Mouse (Mus musculus): ENCODE measurements at regions not wholly inside any gene's neighbourhood (a gene's known extent, or its start where the extent isn't known, plus 50 kb on each side); places are given as distances from the start of the nearest gene placed in this dataset.

DNA sequence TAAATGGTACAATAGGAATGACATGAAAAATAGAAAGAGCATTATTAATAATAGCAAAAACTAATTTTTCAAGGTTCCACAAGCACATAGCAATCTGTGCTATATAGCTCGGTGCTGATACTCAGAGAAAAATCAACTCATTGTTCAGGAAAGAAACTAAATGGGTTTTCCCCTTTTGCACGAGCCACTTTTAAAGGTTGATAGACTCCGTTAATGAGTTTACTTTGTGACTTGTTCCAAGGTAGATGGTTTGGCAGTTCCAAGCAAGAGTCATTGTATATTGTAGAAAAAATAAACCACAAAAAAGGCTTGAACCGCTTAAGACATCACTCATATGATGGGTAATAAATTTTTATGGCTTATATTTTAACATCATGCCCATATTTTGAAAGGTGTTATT lies 105.0 kb upstream of the Intu start:
- Histone ChIP-seq H3K9me3 (ENCODE audit: low read length) (no peaks in the 10 kb centered on the region), H3K36me3 (ENCODE audit: insufficient read depth) (no peaks in the 10 kb centered on the region), H3K9ac (no peak overlapping the region), H3K4me1 (ENCODE audit: insufficient read depth) (no peaks in the 10 kb centered on the region), H3K4me2 (ENCODE audit: low read depth) (no peak overlapping the region), H3K27ac (ENCODE audit: low read depth, low read length) (no peak overlapping the region), H3K27me3 (ENCODE audit: insufficient read depth, low read length) (no peaks in the 10 kb centered on the region), H3K4me3 (ENCODE audit: low read depth, low read length) (no peak overlapping the region)
- TF ChIP-seq CTCF (IDR thresholded peaks at IDR 0.05; ENCODE audit: low read depth), result no peak
- ATAC-seq (no peak), DNase-seq (no peak)
- 86% methylated on average over 4 of the region's 4 CpGs for WGBS

GRCm38 (mm10) chr3:40428021-40428420 lies 103.1 kb upstream of the Intu start:
- Histone ChIP-seq H3K4me3 (ENCODE audit: low read depth, low read length) (no peak overlapping the region), H3K27me3 (ENCODE audit: insufficient read depth, low read length) (no peaks in the 10 kb centered on the region), H3K9me3 (ENCODE audit: low read length) (no peaks in the 10 kb centered on the region), H3K4me2 (ENCODE audit: low read depth) (no peak overlapping the region), H3K9ac (no peak overlapping the region), H3K36me3 (ENCODE audit: insufficient read depth) (no peaks in the 10 kb centered on the region), H3K27ac (ENCODE audit: low read depth, low read length) (no peak overlapping the region), H3K4me1 (ENCODE audit: insufficient read depth) (no peaks in the 10 kb centered on the region)
- no peak for TF ChIP-seq CTCF (IDR thresholded peaks at IDR 0.05; ENCODE audit: low read depth)
- DNase-seq (peak; percentile 37), ATAC-seq (no peak)
- WGBS, result 56% methylated on average over 5 of the region's 5 CpGs

DNA sequence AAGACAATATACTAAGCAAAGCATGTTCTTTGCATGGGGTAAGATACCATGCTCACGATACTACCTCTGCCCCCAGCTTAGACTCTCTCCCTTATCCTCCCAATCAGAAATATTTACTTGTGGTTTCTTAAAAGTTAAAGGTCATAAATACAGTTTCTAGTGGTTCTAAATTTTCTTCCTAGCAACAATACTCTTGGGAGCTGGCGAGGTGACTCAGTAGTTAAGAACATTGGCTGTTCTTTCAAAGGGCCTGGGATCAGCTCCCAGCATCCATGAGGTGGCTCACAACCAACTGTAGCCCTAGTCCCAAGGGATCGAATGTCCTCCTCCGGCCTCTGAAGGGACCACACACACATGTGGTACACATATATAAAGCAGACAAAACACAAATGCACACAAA lies 92.8 kb upstream of the Intu start:
- Histone ChIP-seq H3K4me3 (ENCODE audit: low read depth, low read length) (no peak overlapping the region), H3K9me3 (ENCODE audit: low read length) (no peaks in the 10 kb centered on the region), H3K27ac (ENCODE audit: low read depth, low read length) (no peak overlapping the region), H3K36me3 (ENCODE audit: insufficient read depth) (no peaks in the 10 kb centered on the region), H3K9ac (no peak overlapping the region), H3K4me1 (ENCODE audit: insufficient read depth) (no peaks in the 10 kb centered on the region), H3K27me3 (ENCODE audit: insufficient read depth, low read length) (no peaks in the 10 kb centered on the region), H3K4me2 (ENCODE audit: low read depth) (no peak overlapping the region)
- no peak for ATAC-seq
- WGBS, result 88% methylated on average over 4 of the region's 4 CpGs
- DNase-seq, result no peak
- TF ChIP-seq CTCF (IDR thresholded peaks at IDR 0.05; ENCODE audit: low read depth), result no peak

DNA sequence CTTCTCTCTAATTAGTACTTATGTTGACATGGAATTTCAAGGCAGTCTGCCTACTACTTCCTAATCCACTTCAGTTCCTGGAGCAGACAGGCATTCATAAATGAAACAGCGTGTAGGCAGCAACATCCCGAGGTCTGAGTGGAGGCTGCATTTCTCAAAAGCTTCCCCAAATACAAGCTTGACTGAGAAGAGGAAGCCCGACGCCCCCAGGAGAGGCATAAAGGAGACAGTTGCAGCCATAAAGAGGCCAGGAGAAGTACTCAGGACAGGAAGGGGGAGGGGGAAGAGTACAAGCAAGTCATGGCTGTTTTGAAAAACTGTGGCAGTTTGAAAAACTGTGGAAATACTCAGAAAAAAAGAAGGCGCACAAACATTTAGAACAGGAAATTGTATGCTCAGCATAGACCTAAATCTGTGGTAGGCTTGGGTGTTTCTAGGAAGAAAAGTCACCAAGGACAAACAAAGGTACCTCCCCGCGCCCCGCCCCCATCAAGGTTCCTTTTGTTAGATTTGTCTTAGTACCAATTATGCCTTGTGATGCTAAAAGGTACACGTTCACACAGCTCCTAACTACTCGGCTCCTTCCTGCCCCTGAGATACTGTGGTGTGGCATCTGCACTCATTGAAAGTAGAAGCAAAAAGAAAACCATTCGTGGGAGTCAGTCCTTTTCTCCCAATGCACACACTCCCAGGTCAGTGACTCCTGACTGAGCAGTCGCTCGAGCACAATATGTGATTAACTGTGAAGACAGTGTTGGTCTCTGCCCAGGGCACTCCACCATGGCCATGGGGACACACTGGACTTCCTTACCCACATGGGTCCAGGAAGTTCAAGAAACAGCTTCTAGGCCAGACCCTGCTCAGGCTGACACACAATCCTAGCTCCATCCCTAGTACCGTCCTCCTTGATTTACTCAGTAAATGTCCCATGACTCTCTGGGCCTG lies 89.7 kb upstream of the Intu start:
- Histone ChIP-seq H3K4me2 (ENCODE audit: low read depth) (no peak overlapping the region), H3K36me3 (ENCODE audit: insufficient read depth) (no peaks in the 10 kb centered on the region), H3K9me3 (ENCODE audit: low read length) (no peaks in the 10 kb centered on the region), H3K4me3 (ENCODE audit: low read depth, low read length) (no peak overlapping the region), H3K4me1 (ENCODE audit: insufficient read depth) (peaks cover 3% of the 10 kb centered on the region; the same call in 1 of the 2 replicates), H3K9ac (no peak overlapping the region), H3K27ac (ENCODE audit: low read depth, low read length) (no peak overlapping the region), H3K27me3 (ENCODE audit: insufficient read depth, low read length) (no peaks in the 10 kb centered on the region)
- DNase-seq (peak; percentile 15), ATAC-seq (no peak)
- TF ChIP-seq CTCF (IDR thresholded peaks at IDR 0.05; ENCODE audit: low read depth), result no peak
- WGBS, result 52% methylated on average over 14 of the region's 14 CpGs

DNA sequence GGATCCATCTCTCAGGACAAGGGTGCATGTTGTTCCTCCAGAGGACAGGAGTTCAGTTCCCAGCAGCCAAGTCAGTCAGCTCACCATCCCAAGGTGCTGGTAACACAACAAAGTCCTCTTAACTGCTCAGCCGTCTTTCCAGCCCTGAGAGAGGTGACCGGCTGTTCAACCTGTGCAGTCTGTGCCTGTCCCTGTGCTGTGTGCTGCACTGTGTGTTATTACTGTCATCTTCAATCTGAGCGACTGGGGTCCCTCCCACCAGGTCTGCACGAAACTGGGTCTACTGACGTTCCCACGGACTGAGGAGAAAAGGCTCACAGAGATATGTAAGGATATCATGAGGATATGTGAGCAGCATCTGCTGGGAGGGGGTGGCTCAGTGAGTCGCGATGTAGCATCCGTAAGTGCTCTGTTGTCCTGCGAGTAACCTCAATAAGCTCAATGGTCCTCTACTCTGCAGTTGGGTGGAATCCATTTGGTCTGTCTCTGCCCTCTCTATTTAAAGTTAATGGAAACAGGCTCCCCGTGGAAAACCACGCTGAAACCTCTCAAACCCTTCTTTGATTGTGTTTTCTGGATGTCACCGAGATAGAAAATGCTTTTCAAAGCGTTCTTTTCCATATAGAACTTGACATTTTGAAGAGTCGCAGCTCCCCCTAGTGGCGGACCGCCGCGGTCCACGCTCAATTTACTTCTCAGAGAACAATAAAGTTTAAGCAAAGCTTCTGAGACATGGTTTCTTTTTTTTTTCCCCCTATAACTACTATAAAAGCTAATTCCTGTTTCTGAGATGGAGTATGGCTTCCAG lies 87.1 kb upstream of the Intu start:
- Histone ChIP-seq H3K4me1 (ENCODE audit: insufficient read depth) (peaks cover 3% of the 10 kb centered on the region; the same call in 1 of the 2 replicates), H3K4me2 (ENCODE audit: low read depth) (peak overlapping the region; percentile 48), H3K9me3 (ENCODE audit: low read length) (no peaks in the 10 kb centered on the region), H3K4me3 (ENCODE audit: low read depth, low read length) (0 out of 2 replicates have a peak overlapping the region, but pooled peaks have one; percentile 18), H3K27me3 (ENCODE audit: insufficient read depth, low read length) (no peaks in the 10 kb centered on the region), H3K9ac (peak overlapping the region; percentile 37), H3K36me3 (ENCODE audit: insufficient read depth) (no peaks in the 10 kb centered on the region), H3K27ac (ENCODE audit: low read depth, low read length) (no peak overlapping the region; the same call in 1 of the 2 replicates)
- peak; percentile 78 for ATAC-seq
- peak; percentile 94 for DNase-seq
- TF ChIP-seq CTCF (IDR thresholded peaks at IDR 0.05; ENCODE audit: low read depth), result peak; percentile 86
- WGBS, result 25% methylated on average over 20 of the region's 20 CpGs

DNA sequence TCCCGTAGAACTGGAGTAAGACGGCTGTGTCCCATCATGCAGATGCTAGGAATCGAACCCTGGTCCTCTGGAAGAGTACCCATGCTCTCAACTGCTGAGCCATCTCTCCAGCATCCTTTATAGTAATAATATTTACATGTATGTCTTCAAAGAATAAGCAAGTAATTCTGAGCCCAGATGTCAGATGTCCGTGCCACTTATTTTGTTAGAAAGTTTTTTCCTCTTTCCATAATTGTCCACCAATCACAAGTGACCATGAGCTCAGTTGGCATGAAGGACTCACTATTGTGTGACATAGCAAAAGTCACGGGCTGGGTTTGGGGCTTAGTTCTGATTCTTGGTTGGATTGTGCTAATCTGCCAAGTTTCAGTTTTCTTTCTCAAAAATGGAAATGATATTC lies 78.1 kb upstream of the Intu start:
- no peak for TF ChIP-seq CTCF (IDR thresholded peaks at IDR 0.05; ENCODE audit: low read depth)
- no peak for DNase-seq
- Histone ChIP-seq H3K4me2 (ENCODE audit: low read depth) (no peak overlapping the region), H3K4me3 (ENCODE audit: low read depth, low read length) (no peak overlapping the region), H3K27ac (ENCODE audit: low read depth, low read length) (no peak overlapping the region), H3K36me3 (ENCODE audit: insufficient read depth) (no peaks in the 10 kb centered on the region), H3K9me3 (ENCODE audit: low read length) (no peaks in the 10 kb centered on the region), H3K4me1 (ENCODE audit: insufficient read depth) (no peaks in the 10 kb centered on the region), H3K9ac (no peak overlapping the region), H3K27me3 (ENCODE audit: insufficient read depth, low read length) (no peaks in the 10 kb centered on the region)
- ATAC-seq, result no peak
- WGBS, result 86% methylated on average over 5 of the region's 5 CpGs

DNA sequence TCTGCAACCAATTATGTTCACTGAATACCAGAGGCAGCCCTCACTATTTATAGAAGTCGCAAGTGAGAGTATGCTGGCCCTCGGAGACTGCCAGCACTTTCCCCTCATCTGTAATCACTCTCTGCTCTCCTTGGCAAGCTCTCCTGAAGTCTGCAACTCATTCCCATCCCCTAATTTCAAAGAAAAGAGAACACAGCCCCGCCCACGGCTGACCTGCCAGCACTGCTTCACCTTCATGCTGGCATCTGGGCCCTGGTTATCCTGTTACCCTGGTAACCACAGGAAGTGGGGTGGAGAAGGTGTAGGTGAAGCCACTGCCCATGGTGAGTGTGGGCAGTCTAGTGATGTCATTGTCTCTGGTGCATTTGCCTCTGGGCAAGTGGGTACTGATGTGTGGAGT lies 77.5 kb upstream of the Intu start:
- no peak overlapping the region for H3K9ac ChIP-seq
- H3K27ac ChIP-seq (ENCODE audit: low read depth, low read length), result no peak overlapping the region
- no peaks in the 10 kb centered on the region for H3K27me3 ChIP-seq (ENCODE audit: insufficient read depth, low read length)
- no peaks in the 10 kb centered on the region for H3K4me1 ChIP-seq (ENCODE audit: insufficient read depth)
- ATAC-seq (no peak), DNase-seq (no peak)
- H3K4me2 ChIP-seq (ENCODE audit: low read depth), result no peak overlapping the region
- no peaks in the 10 kb centered on the region for H3K36me3 ChIP-seq (ENCODE audit: insufficient read depth)
- 32% methylated on average over 4 of the region's 4 CpGs for WGBS
- no peaks in the 10 kb centered on the region for H3K9me3 ChIP-seq (ENCODE audit: low read length)
- no peak overlapping the region for H3K4me3 ChIP-seq (ENCODE audit: low read depth, low read length)
- no peak for TF ChIP-seq CTCF (IDR thresholded peaks at IDR 0.05; ENCODE audit: low read depth)

Data from forebrain, postnatal 0 days (tissue).